Comparison of ENCODE assay signal across 19 mouse cellular contexts in the genomic region with DNA sequence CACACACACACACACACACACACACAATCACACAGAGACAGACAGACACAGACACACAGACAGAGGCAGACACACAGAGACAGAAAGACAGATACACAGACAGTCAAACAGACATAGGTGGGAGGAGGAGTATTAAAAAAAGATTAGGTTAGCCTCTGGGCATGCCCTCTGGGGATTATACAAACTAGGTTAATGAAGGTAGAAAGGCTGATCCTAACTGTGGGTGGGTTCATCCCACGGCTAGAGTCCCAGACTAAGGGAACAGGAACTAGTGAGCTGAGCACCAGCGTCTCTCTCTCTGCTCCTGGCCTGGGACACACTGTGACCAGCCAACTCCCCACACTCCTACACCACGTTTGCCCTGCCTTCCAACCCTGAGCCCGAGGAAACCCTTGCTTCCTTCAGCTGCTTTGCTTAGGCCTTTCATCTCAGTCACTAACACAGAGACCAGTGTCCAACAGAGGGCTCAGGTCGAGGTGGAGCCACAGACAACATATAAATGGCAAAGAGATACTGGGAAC.
"Had no signal": no experiment of that assay in that cellular context is flagged by ENCODE, and none has a peak within 500 bp of the region (broad histone marks: within the 10 kb centered on the region; RNA-seq: fewer than 3 reads in every experiment).

No protein-coding gene starts in this region.

- DNase-seq: kidney, adult 2 months; kidney, postnatal 25 days; layer of hippocampus, adult 9-11 months; liver, embryonic 13.5 days; lung, adult 2 months; lung, postnatal 14 days; lung, postnatal 4 days; right cerebral cortex, adult 18-20 months; right cerebral cortex, postnatal 14 days; right cerebral cortex, postnatal 4 days; thymus, adult 18-20 months; thymus, postnatal 36 days had no signal

- ATAC-seq: midbrain, embryonic 15.5 days had no signal

- H3K9me3 ChIP-seq: intestine, embryonic 15.5 days; liver, embryonic 13.5 days; midbrain, embryonic 10.5 days; midbrain, embryonic 15.5 days; neural tube, embryonic 12.5 days; neural tube, embryonic 15.5 days had no signal

- H3K4me2 ChIP-seq: intestine, embryonic 15.5 days; liver, embryonic 13.5 days; midbrain, embryonic 15.5 days; neural tube, embryonic 12.5 days; neural tube, embryonic 15.5 days had no signal

- H3K9ac ChIP-seq: intestine, embryonic 15.5 days; liver, embryonic 13.5 days; midbrain, embryonic 15.5 days; neural tube, embryonic 12.5 days; neural tube, embryonic 15.5 days had no signal

- H3K36me3 ChIP-seq: intestine, embryonic 15.5 days; liver, embryonic 13.5 days; midbrain, embryonic 15.5 days had no signal

- H3K27me3 ChIP-seq: intestine, embryonic 15.5 days; midbrain, embryonic 15.5 days; neural tube, embryonic 12.5 days; neural tube, embryonic 15.5 days had no signal

- H3K4me3 ChIP-seq: intestine, embryonic 15.5 days; layer of hippocampus, adult 2 months; liver, embryonic 13.5 days; midbrain, embryonic 10.5 days; midbrain, embryonic 15.5 days; neural tube, embryonic 12.5 days; neural tube, embryonic 15.5 days had no signal

- H3K27ac ChIP-seq: intestine, embryonic 15.5 days; kidney, postnatal 0 days; layer of hippocampus, adult 2 months; liver, embryonic 13.5 days; midbrain, embryonic 10.5 days; midbrain, embryonic 15.5 days; neural tube, embryonic 12.5 days; neural tube, embryonic 15.5 days had no signal
